Mouse (Mus musculus): ENCODE data around the gene Gm7534. TPM values are rescaled to one million over a fixed set of nuclear protein-coding genes. Genes with fewer than 3 reads are reported as not detected.

The Gm7534 gene
- polyA plus RNA-seq, 1 experiment from 2014 or later, result not detected

DNA sequence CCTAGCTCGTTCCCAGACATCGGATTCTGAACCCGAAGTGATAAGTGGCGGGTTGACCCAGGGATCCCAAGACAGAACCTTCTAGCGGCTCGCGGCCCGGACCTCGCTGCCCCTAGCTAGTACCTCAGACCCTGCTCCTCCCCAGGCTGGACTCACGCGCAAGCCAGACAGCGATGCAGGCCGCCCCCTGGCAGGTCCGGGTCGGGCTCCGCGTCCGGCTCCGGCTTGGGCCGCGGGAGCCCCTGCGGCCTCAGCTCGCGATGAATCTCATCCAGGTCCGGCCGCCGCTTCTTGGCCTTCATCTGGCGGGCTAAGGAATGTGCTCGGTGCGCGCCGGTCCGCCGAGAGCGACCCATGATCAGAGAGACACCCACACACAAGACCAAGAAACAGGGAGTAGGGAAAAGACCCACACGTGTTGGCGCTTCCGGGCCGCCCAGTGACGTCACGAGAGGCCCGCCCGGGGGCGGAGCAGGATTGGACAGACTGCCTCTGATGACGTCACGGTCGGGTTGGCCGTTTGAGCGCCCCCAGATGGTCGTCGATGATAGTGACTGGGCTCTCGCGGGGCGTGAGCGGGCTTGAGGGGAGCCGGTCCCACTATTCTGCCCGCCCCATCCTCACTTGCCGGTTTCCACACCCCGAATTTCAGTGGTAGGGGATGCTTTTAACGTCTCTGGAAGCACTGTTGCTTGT is 42.5 kb upstream of the Gm7534 start, which contains the start of gene Zfp593:
Zfp593 (minus strand) TSS at position 445 of the 696 bp plus-strand sequence.
- WGBS, result under 1% methylated on average over 60 of the region's 60 CpGs

DNA sequence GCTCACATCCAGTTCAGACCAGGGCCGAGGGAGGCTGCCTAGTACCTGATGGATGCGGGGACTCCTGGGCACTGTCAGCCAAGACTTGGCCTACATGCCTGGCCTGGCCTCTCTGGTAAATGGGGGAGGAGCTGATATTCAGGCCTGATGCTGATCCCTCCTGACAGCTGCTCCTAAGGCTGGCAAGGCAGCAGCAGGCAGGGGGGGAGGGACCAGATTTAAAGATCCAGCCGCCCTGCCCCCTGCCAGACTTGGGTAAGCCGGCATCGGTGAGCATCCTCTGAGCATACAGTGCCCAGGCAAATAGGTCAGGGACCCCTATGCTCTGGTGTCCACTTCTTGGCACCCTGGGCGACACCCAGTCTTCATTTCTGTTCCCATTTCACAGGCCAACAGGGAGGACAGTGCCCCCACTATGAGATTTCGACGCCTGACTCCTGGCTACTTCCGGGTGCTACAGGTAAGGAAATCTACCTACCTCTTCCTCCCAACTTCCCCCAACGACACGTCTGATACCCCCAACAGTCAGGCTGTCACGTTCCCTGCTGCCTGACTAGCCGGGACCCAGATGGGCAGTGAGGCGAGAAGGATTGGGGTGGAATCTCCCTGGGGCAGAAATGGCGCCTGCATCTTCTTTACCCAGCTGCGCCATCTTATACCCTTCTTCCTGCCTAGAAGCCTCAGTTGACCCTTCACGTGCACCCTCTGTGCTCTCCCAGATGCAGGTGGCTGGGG is 40.9 kb upstream of the Gm7534 start, which contains the start of gene E130218I03Rik:
E130218I03Rik (plus strand) TSS at position 147 of the 735 bp plus-strand sequence.
- ATAC-seq (ENCODE audit: low FRiP score) (no peak), DNase-seq (ENCODE audit: low spot score) (no peak)

More for the DNA sequence above, 42.5 kb upstream of the Gm7534 start, which contains the start of gene Zfp593:
- H3K9ac ChIP-seq (ENCODE audit: low read depth, low read length), result peak within 1 kb of the TSS; percentile 79
- DNase-seq (ENCODE audit: low spot score), result peak; percentile 97
- H3K4me2 ChIP-seq (replicated peaks; ENCODE audit: low read depth, low read length), result peak within 1 kb of the TSS; percentile 95
- H3K27me3 ChIP-seq (ENCODE audit: control insufficient read depth, insufficient read depth, low read length), result peaks cover 18% of the 10 kb centered on the region
- ATAC-seq (ENCODE audit: low FRiP score), result peak; percentile 64
- peak within 1 kb of the TSS; percentile 30; the same call in 1 of the 2 replicates for H3K27ac ChIP-seq (ENCODE audit: low read depth, low read length)
- no peaks in the 10 kb centered on the region for H3K9me3 ChIP-seq (ENCODE audit: control insufficient read depth, low read length)
- no peaks in the 10 kb centered on the region for H3K36me3 ChIP-seq (ENCODE audit: control insufficient read depth, insufficient read depth, low read length)
- H3K4me1 ChIP-seq (replicated peaks; ENCODE audit: control insufficient read depth, insufficient read depth, low read length), result peaks cover 7% of the 10 kb centered on the region
- peak within 1 kb of the TSS; percentile 84 for H3K4me3 ChIP-seq (ENCODE audit: low read depth, low read length)

DNA sequence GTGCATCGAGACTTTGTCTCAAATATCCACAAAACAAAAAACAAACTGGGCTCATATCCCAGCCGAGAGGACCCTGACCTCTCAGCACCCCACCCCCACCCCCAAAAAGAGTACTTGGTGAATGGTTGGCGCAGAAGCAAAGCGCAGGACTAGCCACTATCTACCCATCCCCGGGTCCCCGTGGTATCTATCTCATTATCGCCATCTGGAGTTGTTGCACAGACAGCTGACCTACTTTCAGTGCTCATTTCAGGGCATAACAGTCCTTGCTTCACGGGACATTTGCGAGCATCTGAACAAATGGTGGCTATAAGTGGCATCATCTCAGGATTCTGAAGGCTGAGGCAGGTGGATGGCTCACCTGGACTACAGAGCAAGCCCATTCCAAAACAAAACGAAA is 35.9 kb upstream of the Gm7534 start:
- no peaks in the 10 kb centered on the region for H3K4me1 ChIP-seq (replicated peaks; ENCODE audit: control insufficient read depth, insufficient read depth, low read length)
- H3K4me3 ChIP-seq (ENCODE audit: low read depth, low read length), result no peak overlapping the region
- H3K9me3 ChIP-seq (ENCODE audit: control insufficient read depth, low read length), result no peaks in the 10 kb centered on the region
- DNase-seq (ENCODE audit: low spot score) (peak; percentile 15), ATAC-seq (ENCODE audit: low FRiP score) (no peak)
- H3K36me3 ChIP-seq (ENCODE audit: control insufficient read depth, insufficient read depth, low read length), result no peaks in the 10 kb centered on the region
- 16% methylated on average over 10 of the region's 10 CpGs for WGBS
- H3K27ac ChIP-seq (ENCODE audit: low read depth, low read length), result no peak overlapping the region
- no peak overlapping the region for H3K9ac ChIP-seq (ENCODE audit: low read depth, low read length)
- peaks cover 18% of the 10 kb centered on the region for H3K27me3 ChIP-seq (ENCODE audit: control insufficient read depth, insufficient read depth, low read length)
- peak overlapping the region; percentile 19 for H3K4me2 ChIP-seq (replicated peaks; ENCODE audit: low read depth, low read length)

More for the DNA sequence above, 40.9 kb upstream of the Gm7534 start, which contains the start of gene E130218I03Rik:
- Histone ChIP-seq H3K27me3 (ENCODE audit: control insufficient read depth, insufficient read depth, low read length) (peaks cover 9% of the 10 kb centered on the region; the same call in 1 of the 2 replicates), H3K9me3 (ENCODE audit: control insufficient read depth, low read length) (no peaks in the 10 kb centered on the region), H3K9ac (ENCODE audit: low read depth, low read length) (peak within 1 kb of the TSS; percentile 79; the same call in 1 of the 2 replicates), H3K4me2 (replicated peaks; ENCODE audit: low read depth, low read length) (peak within 1 kb of the TSS; percentile 95; the same call in 1 of the 2 replicates), H3K27ac (ENCODE audit: low read depth, low read length) (no peak within 1 kb of the TSS), H3K4me1 (replicated peaks; ENCODE audit: control insufficient read depth, insufficient read depth, low read length) (peaks cover 4% of the 10 kb centered on the region), H3K36me3 (ENCODE audit: control insufficient read depth, insufficient read depth, low read length) (no peaks in the 10 kb centered on the region), H3K4me3 (ENCODE audit: low read depth, low read length) (peak within 1 kb of the TSS; percentile 84)
- WGBS, result 92% methylated on average over 17 of the region's 17 CpGs

DNA sequence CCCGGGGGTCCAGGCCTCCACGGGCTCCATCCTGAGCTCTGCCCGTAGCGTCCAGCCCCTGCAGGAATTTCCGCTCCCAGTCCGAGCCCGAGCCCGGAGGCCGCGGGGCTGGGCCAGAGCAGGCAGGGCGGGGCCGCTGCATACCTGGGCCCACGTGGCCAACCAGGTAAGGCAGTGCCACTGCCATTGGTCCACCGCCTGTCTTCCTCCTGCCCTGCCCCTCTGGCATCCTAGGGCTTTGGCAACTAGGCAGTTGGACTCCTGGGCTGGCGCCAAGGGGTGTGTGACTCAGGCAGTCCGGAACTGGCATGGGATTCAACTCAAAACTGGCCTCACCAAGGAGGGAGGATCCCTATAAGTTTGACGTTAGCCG is 35.5 kb upstream of the Gm7534 start, which contains the start of gene Cnksr1:
Cnksr1 (minus strand) TSS at position 121 of the 373 bp plus-strand sequence.
- Histone ChIP-seq H3K4me2 (replicated peaks; ENCODE audit: low read depth, low read length) (peak within 1 kb of the TSS; percentile 19), H3K4me3 (ENCODE audit: low read depth, low read length) (no peak within 1 kb of the TSS), H3K9ac (ENCODE audit: low read depth, low read length) (no peak within 1 kb of the TSS), H3K36me3 (ENCODE audit: control insufficient read depth, insufficient read depth, low read length) (no peaks in the 10 kb centered on the region), H3K4me1 (replicated peaks; ENCODE audit: control insufficient read depth, insufficient read depth, low read length) (no peaks in the 10 kb centered on the region), H3K27ac (ENCODE audit: low read depth, low read length) (no peak within 1 kb of the TSS), H3K27me3 (ENCODE audit: control insufficient read depth, insufficient read depth, low read length) (peaks cover 18% of the 10 kb centered on the region), H3K9me3 (ENCODE audit: control insufficient read depth, low read length) (no peaks in the 10 kb centered on the region)
- no peak for ATAC-seq (ENCODE audit: low FRiP score)
- WGBS, result 3% methylated on average over 18 of the region's 18 CpGs
- peak; percentile 11 for DNase-seq (ENCODE audit: low spot score)

DNA sequence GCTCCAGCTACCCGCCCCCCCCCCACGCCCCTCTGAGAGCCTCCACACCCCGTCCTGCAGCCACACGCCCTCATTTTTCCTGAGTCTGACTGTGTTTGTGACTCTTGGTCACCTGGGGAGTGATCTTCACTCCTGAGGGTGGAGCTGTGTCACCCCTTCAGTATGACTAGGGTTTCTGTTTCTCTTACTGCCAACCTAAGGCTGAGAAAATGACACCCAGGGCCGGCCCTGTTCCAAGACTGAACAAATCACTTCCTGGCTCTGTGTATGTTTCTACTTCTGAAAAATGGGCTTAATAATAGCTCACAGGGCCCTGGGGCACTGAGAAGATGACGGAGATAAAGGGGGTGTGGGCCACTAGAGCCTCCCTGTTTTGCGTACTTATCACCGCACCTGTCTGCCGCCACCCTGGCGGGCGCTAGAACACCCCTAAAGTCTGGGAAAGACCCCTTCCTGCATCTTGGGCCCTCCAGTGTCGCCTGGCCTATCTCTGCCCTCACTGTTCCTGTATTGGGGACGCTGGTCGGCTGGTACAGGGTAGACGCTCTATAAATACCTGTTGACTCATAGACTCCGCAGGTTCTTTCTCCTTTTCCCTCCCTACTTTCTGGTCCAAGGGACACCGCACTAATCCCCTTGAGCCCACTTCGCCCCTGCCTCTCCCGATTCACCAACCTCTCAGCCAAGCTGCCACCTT is 34.9 kb upstream of the Gm7534 start:
- ATAC-seq (ENCODE audit: low FRiP score), result no peak
- H3K27ac ChIP-seq (ENCODE audit: low read depth, low read length), result no peak overlapping the region

DNA sequence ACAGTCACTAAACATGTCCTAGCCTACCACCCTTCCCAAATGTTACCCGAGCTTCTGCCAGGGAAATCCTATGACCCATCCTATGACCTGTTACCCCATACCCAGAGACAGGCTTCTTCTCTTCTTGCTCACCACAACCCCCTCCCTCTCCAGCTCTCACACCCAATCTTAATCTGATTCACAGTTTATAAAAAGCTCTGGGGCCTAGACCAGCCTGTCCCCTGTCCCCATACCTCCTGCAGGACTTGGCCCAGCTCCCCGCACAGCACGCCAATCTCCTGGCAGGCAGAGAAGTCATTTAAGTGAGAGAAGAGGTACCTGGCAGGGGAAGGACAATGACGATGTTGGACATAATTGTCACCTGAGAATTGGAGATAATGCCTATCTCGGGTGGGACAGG is 32.1 kb upstream of the Gm7534 start:
- Histone ChIP-seq H3K4me1 (replicated peaks; ENCODE audit: control insufficient read depth, insufficient read depth, low read length) (no peaks in the 10 kb centered on the region), H3K36me3 (ENCODE audit: control insufficient read depth, insufficient read depth, low read length) (no peaks in the 10 kb centered on the region), H3K9ac (ENCODE audit: low read depth, low read length) (no peak overlapping the region), H3K4me2 (replicated peaks; ENCODE audit: low read depth, low read length) (no peak overlapping the region), H3K27me3 (ENCODE audit: control insufficient read depth, insufficient read depth, low read length) (peaks cover 18% of the 10 kb centered on the region), H3K4me3 (ENCODE audit: low read depth, low read length) (no peak overlapping the region), H3K27ac (ENCODE audit: low read depth, low read length) (no peak overlapping the region), H3K9me3 (ENCODE audit: control insufficient read depth, low read length) (no peaks in the 10 kb centered on the region)
- WGBS, result 87% methylated on average over 5 of the region's 5 CpGs
- DNase-seq (ENCODE audit: low spot score) (no peak), ATAC-seq (ENCODE audit: low FRiP score) (no peak)

More for the DNA sequence above, 34.9 kb upstream of the Gm7534 start:
- Histone ChIP-seq H3K9ac (ENCODE audit: low read depth, low read length) (no peak overlapping the region), H3K4me3 (ENCODE audit: low read depth, low read length) (no peak overlapping the region), H3K4me2 (replicated peaks; ENCODE audit: low read depth, low read length) (no peak overlapping the region), H3K27me3 (ENCODE audit: control insufficient read depth, insufficient read depth, low read length) (peaks cover 18% of the 10 kb centered on the region), H3K36me3 (ENCODE audit: control insufficient read depth, insufficient read depth, low read length) (no peaks in the 10 kb centered on the region), H3K9me3 (ENCODE audit: control insufficient read depth, low read length) (no peaks in the 10 kb centered on the region), H3K4me1 (replicated peaks; ENCODE audit: control insufficient read depth, insufficient read depth, low read length) (no peaks in the 10 kb centered on the region)
- DNase-seq (ENCODE audit: low spot score), result no peak
- WGBS, result 18% methylated on average over 19 of the region's 19 CpGs

DNA sequence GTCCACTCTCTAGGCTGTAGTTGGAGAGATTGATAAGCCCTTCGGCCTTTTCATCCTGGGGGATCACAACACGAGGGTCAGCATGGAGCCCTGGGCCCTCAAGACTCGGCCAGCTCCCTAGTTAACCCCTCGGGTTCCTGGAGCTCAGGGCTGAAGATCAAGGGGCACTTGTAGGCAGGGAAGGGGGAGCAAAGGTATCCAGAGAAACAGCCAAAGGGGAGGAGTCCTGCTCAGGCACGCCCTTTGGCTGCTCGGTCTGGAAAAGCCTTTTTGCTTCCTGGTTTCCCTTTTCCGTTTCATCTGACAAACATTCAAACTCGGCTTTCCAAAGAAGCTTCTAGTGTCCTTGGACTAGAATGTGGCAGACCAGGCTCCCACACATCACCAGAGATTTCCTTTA is 27.6 kb upstream of the Gm7534 start:
- Histone ChIP-seq H3K27me3 (ENCODE audit: control insufficient read depth, insufficient read depth, low read length) (no peaks in the 10 kb centered on the region), H3K4me2 (replicated peaks; ENCODE audit: low read depth, low read length) (no peak overlapping the region), H3K4me1 (replicated peaks; ENCODE audit: control insufficient read depth, insufficient read depth, low read length) (no peaks in the 10 kb centered on the region), H3K4me3 (ENCODE audit: low read depth, low read length) (no peak overlapping the region), H3K27ac (ENCODE audit: low read depth, low read length) (no peak overlapping the region), H3K36me3 (ENCODE audit: control insufficient read depth, insufficient read depth, low read length) (no peaks in the 10 kb centered on the region), H3K9me3 (ENCODE audit: control insufficient read depth, low read length) (no peaks in the 10 kb centered on the region), H3K9ac (ENCODE audit: low read depth, low read length) (no peak overlapping the region)
- DNase-seq (ENCODE audit: low spot score) (no peak), ATAC-seq (ENCODE audit: low FRiP score) (no peak)
- 44% methylated on average over 8 of the region's 8 CpGs for WGBS

DNA sequence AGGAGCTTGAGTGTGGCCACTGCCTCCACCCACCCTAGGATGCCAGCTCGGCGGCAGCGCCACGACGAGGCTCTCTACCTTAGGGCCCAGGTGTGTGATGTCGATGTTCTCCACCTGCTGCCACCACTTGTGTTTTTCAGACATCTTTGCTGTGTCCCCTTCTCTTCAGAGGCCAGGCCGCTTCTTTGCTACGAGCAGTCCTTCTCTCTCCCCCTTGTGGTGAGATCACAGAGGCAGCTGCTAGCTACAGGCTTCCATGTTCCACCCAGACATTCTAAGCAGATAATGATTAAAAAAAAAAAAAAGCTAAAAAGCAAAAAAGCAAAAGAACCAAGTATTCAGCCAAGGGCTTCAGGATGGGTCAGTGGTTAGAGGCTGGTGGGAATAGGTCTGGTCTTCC is 24.4 kb upstream of the Gm7534 start, which contains the start of gene Catsper4:
Catsper4 (minus strand) TSS at position 190 of the 400 bp plus-strand sequence.
- DNase-seq (ENCODE audit: low spot score) (no peak), ATAC-seq (ENCODE audit: low FRiP score) (no peak)
- Histone ChIP-seq H3K4me3 (ENCODE audit: low read depth, low read length) (no peak within 1 kb of the TSS), H3K4me2 (replicated peaks; ENCODE audit: low read depth, low read length) (no peak within 1 kb of the TSS), H3K36me3 (ENCODE audit: control insufficient read depth, insufficient read depth, low read length) (no peaks in the 10 kb centered on the region), H3K27ac (ENCODE audit: low read depth, low read length) (no peak within 1 kb of the TSS), H3K4me1 (replicated peaks; ENCODE audit: control insufficient read depth, insufficient read depth, low read length) (no peaks in the 10 kb centered on the region), H3K9me3 (ENCODE audit: control insufficient read depth, low read length) (no peaks in the 10 kb centered on the region), H3K27me3 (ENCODE audit: control insufficient read depth, insufficient read depth, low read length) (no peaks in the 10 kb centered on the region), H3K9ac (ENCODE audit: low read depth, low read length) (no peak within 1 kb of the TSS)
- WGBS, result 76% methylated on average over 8 of the region's 8 CpGs

Data from hindbrain, embryonic 11.5 days (tissue).